Mouse (Mus musculus) intestine, embryonic 16.5 days (tissue): ENCODE data around the gene Endov. TPM values are rescaled to one million over a fixed set of nuclear protein-coding genes. Genes with fewer than 3 reads are reported as not detected.

ENCODE experiments used
- ATAC-seq: fragments of 200-750 bp; cut with Nextera tagmentation; 2 replicates; pipeline ENCODE4 v1.8.0; 2017; ENCODE audit warnings: moderate TSS enrichment, moderate library complexity
- H3K27ac ChIP-seq: fragments of 300-500 bp; sonication (generic); 2 replicates; pipeline ENCODE4 v1.5.1; 2014; ENCODE audit warnings: mild to moderate bottlenecking, low read length
- H3K27me3 ChIP-seq: fragments of 300-500 bp; sonication (generic); replicated peaks from 2 replicates; pipeline ENCODE4 v1.6.1; 2014; ENCODE audit warnings: low read length, control low read depth, mixed read lengths; ENCODE audit not compliant: control insufficient read depth, insufficient read depth
- H3K36me3 ChIP-seq: fragments of 300-500 bp; sonication (generic); 2 replicates; pipeline ENCODE4 v1.6.1; 2014; ENCODE audit warnings: low read length, control low read depth; ENCODE audit not compliant: control insufficient read depth, insufficient read depth
- H3K4me1 ChIP-seq: fragments of 300-500 bp; sonication (generic); 2 replicates; pipeline ENCODE4 v1.6.1; 2014; ENCODE audit warnings: low read length, control low read depth, mixed read lengths; ENCODE audit not compliant: control insufficient read depth, insufficient read depth
- H3K4me2 ChIP-seq: fragments of 300-500 bp; sonication (generic); 2 replicates; pipeline ENCODE4 v1.6.1; 2014; ENCODE audit warnings: low read depth, low read length, control low read depth
- H3K4me3 ChIP-seq: fragments of 300-500 bp; sonication (generic); 2 replicates; pipeline ENCODE4 v1.5.1; 2014; ENCODE audit warnings: mild to moderate bottlenecking, low read length
- H3K9ac ChIP-seq: fragments of 300-500 bp; sonication (generic); 2 replicates; pipeline ENCODE4 v1.6.1; 2014; ENCODE audit warnings: low read depth, low read length
- H3K9me3 ChIP-seq: fragments of 300-500 bp; sonication (generic); 2 replicates; pipeline ENCODE4 v1.6.1; 2016; ENCODE audit warnings: low read length, control low read depth; ENCODE audit not compliant: control insufficient read depth
- WGBS: fragments of 180-500 bp; shearing (Covaris S2); extraction: QIAGEN DNeasy Blood & Tissue Kit; methylation state at CpG from one replicate; pipeline ENCODE4 v1.1.7; 2014; 5-methylcytosine and 5-hydroxymethylcytosine counted together
- polyA plus RNA-seq: library from polyadenylated mRNA; unstranded; fragments of >200 nt; fragmentation: Nextera tagmentation; extraction: Ambion mirVana; gene quantifications from 2 replicates; pipeline ENCODE4 v1.2.1, GENCODE M21; 2015

The Endov gene
- polyA plus RNA-seq, 1 experiment from 2014 or later, result 15.1 TPM

DNA sequence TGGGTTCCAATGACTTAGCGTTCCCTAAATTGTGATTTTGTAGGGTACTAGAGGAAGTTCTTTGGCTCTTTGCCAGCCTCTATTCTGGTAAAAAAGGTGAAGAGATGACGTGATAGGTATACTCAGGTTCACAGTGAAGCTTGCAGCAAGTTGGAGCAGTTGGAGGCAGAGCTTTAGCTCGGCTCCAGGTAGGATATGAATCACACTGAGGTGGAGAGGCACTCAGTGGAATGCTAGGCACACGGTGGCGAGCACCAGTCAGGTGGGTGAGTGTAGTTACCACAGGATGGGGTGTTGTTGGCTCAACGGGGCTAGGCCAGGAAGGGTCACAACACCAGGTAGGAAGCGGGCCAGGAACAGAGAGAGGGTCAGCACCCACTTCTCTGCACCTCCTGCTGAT lies 64.0 kb downstream of the Endov start:
- Histone ChIP-seq H3K4me3 (no peak overlapping the region), H3K36me3 (no peaks in the 10 kb centered on the region), H3K4me2 (no peak overlapping the region), H3K4me1 (0 out of 2 replicates have a peak, but pooled peaks cover 9% of the 10 kb centered on the region), H3K27me3 (peaks cover 15% of the 10 kb centered on the region), H3K27ac (no peak overlapping the region), H3K9me3 (no peaks in the 10 kb centered on the region), H3K9ac (no peak overlapping the region)
- 80% methylated on average over 7 of the region's 7 CpGs for WGBS
- ATAC-seq, result no peak

DNA sequence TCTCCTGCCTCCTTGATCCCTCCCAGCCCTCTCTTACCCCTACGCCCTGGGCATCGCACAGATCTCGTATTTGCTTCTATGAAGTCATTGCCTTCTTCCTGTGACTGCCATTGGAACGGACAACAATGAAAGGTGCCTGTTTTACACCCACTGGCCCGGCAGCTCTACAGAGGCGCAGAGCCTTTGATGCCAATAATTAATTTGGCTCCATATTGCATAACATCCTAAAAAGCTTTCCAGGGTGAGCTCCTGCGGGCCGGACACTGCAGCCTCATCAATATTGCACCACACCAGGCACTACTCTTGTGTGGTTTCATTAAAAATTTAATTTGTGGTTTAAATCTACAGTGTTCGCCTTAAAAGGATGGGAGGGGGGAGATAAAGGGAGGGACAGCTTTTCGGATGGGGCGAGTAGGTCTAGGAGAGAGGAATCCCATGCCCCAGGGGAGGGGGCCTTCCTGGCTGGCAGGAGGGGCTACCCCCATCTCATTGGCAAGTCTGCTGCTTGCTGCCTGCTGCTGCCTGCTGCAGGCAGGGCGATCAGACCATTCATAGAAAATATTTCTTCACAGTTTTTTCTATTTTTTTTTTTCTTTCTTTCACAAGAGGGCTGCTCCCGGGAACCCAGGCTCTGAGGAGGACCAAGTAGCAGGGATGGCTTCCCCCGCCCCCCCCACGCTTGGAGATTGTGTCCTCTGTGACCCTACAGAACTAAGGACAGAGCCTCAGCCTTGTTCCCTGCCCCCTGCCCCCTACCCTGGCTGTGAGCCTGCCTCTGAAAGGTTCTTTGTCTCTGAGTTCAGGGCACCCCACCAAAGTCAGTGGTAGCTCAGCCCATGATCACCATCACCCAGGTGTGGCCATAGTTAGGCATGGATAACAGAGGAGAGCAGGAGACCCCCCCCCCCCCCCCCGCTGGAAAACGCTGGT lies 67.1 kb downstream of the Endov start:
- Histone ChIP-seq H3K27me3 (peaks cover 3% of the 10 kb centered on the region; the same call in 1 of the 2 replicates), H3K36me3 (no peaks in the 10 kb centered on the region), H3K4me2 (no peak overlapping the region), H3K9ac (no peak overlapping the region), H3K27ac (no peak overlapping the region), H3K9me3 (no peaks in the 10 kb centered on the region), H3K4me1 (0 out of 2 replicates have a peak, but pooled peaks cover 7% of the 10 kb centered on the region), H3K4me3 (no peak overlapping the region)
- WGBS, result 32% methylated on average over 16 of the region's 17 CpGs
- no peak for ATAC-seq

- H3K4me2 ChIP-seq, result no peak overlapping the region
- no peak overlapping the region for H3K27ac ChIP-seq
- H3K36me3 ChIP-seq, result no peaks in the 10 kb centered on the region
- H3K9me3 ChIP-seq, result no peaks in the 10 kb centered on the region
- peaks cover 3% of the 10 kb centered on the region for H3K27me3 ChIP-seq
- no peak for ATAC-seq
- no peak overlapping the region for H3K9ac ChIP-seq
- H3K4me3 ChIP-seq, result no peak overlapping the region
- 19% methylated on average over 9 of the region's 9 CpGs for WGBS
- H3K4me1 ChIP-seq, result 0 out of 2 replicates have a peak, but pooled peaks cover 7% of the 10 kb centered on the region
Measured at GRCm38 (mm10) chr11:119558870-119559610, 67.9 kb downstream of the Endov start.

Other genes with a start within 250 kb of the Endov start
- 90.5 and 99.0 TPM in 2 replicates for gene Gaa, start 223.5 kb upstream of the Endov start, polyA plus RNA-seq
- gene Eif4a3, start 191.3 kb upstream of the Endov start, polyA plus RNA-seq, result 306 and 335 TPM in 2 replicates
- gene Card14, start 183.6 kb upstream of the Endov start, polyA plus RNA-seq, result 8.5 and 10.5 TPM in 2 replicates
- 8.2 and 8.3 TPM in 2 replicates for gene Sgsh, start 135.8 kb upstream of the Endov start, polyA plus RNA-seq
- 9.0 and 10.5 TPM in 2 replicates for gene Slc26a11, start 135.8 kb upstream of the Endov start, polyA plus RNA-seq
- 7.0 and 7.5 TPM in 2 replicates for gene Rnf213, start 98.2 kb upstream of the Endov start, polyA plus RNA-seq
- 0.56 and 0.65 TPM in 2 replicates for gene Nptx1, start 56.4 kb downstream of the Endov start, polyA plus RNA-seq
- gene Rptor, start 111.6 kb downstream of the Endov start, polyA plus RNA-seq, result 5.2 and 5.9 TPM in 2 replicates